Mouse (Mus musculus): ENCODE data around the gene Cdc20b.

GRCm38 (mm10) chr13:112998427-112999201 lies 36.3 kb upstream of the Cdc20b start:
- TF ChIP-seq CTCF (IDR thresholded peaks at IDR 0.05) (no peak), EP300 (IDR thresholded peaks at IDR 0.05) (no peak)

Measured in lung, postnatal 0 days (tissue).